Mouse (Mus musculus): ENCODE data around the gene Dusp12. TPM values are rescaled to one million over a fixed set of nuclear protein-coding genes. Genes with fewer than 3 reads are reported as not detected.

Dusp12 gene
- total RNA-seq, 2 experiments from 2014 or later, result 5.4 TPM; not detected in 1

GRCm38 (mm10) chr1:170865406-170865805 lies 19.9 kb downstream of the Dusp12 start:
- no peak for ATAC-seq (replicated peaks; ENCODE audit: low FRiP score, poor library complexity, severe bottlenecking)

GRCm38 (mm10) chr1:170864754-170865153 lies 20.6 kb downstream of the Dusp12 start:
- ATAC-seq (replicated peaks; ENCODE audit: low FRiP score, poor library complexity, severe bottlenecking), result no peak

- ATAC-seq (replicated peaks; ENCODE audit: low FRiP score, poor library complexity, severe bottlenecking), result no peak
Observed at GRCm38 (mm10) chr1:170864234-170864633, 21.1 kb downstream of the Dusp12 start.

GRCm38 (mm10) chr1:170863033-170863432 lies 22.3 kb downstream of the Dusp12 start:
- ATAC-seq (replicated peaks; ENCODE audit: low FRiP score, poor library complexity, severe bottlenecking), result no peak

GRCm38 (mm10) chr1:170862435-170862717 lies 23.0 kb downstream of the Dusp12 start:
- no peak for ATAC-seq (replicated peaks; ENCODE audit: low FRiP score, poor library complexity, severe bottlenecking)

GRCm38 (mm10) chr1:170861671-170862434 lies 23.5 kb downstream of the Dusp12 start:
- no peak for ATAC-seq (replicated peaks; ENCODE audit: low FRiP score, poor library complexity, severe bottlenecking)

- ATAC-seq (replicated peaks; ENCODE audit: low FRiP score, poor library complexity, severe bottlenecking), result no peak
Observed at GRCm38 (mm10) chr1:170858872-170859271, 26.5 kb downstream of the Dusp12 start.

GRCm38 (mm10) chr1:170857369-170857768 lies 28.0 kb downstream of the Dusp12 start:
- ATAC-seq (replicated peaks; ENCODE audit: low FRiP score, poor library complexity, severe bottlenecking), result no peak

GRCm38 (mm10) chr1:170855056-170855760 lies 30.1 kb downstream of the Dusp12 start:
- ATAC-seq (replicated peaks; ENCODE audit: low FRiP score, poor library complexity, severe bottlenecking), result no peak; the same call in 1 of the 2 replicates

- no peak for ATAC-seq (replicated peaks; ENCODE audit: low FRiP score, poor library complexity, severe bottlenecking)
Observed at GRCm38 (mm10) chr1:170853604-170854003, 31.7 kb downstream of the Dusp12 start.

- ATAC-seq (replicated peaks; ENCODE audit: low FRiP score, poor library complexity, severe bottlenecking), result no peak
Observed at GRCm38 (mm10) chr1:170850637-170851624, 34.4 kb downstream of the Dusp12 start.

- ATAC-seq (replicated peaks; ENCODE audit: low FRiP score, poor library complexity, severe bottlenecking), result no peak
Observed at GRCm38 (mm10) chr1:170850007-170850406, 35.3 kb downstream of the Dusp12 start.

- peak; percentile 42; the same call in 1 of the 2 replicates for ATAC-seq (replicated peaks; ENCODE audit: low FRiP score, poor library complexity, severe bottlenecking)
Observed at GRCm38 (mm10) chr1:170845448-170846307, 39.7 kb downstream of the Dusp12 start.

- ATAC-seq (replicated peaks; ENCODE audit: low FRiP score, poor library complexity, severe bottlenecking), result peak; percentile 67
Observed at GRCm38 (mm10) chr1:170844380-170844779, 41.0 kb downstream of the Dusp12 start.

- ATAC-seq (replicated peaks; ENCODE audit: low FRiP score, poor library complexity, severe bottlenecking), result no peak
Observed at GRCm38 (mm10) chr1:170839685-170840084, 45.7 kb downstream of the Dusp12 start.

GRCm38 (mm10) chr1:170834756-170835155 lies 50.6 kb downstream of the Dusp12 start:
- ATAC-seq (replicated peaks; ENCODE audit: low FRiP score, poor library complexity, severe bottlenecking), result no peak

- ATAC-seq (replicated peaks; ENCODE audit: low FRiP score, poor library complexity, severe bottlenecking), result no peak
Observed at GRCm38 (mm10) chr1:170829781-170830180, 55.6 kb downstream of the Dusp12 start.

- no peak for ATAC-seq (replicated peaks; ENCODE audit: low FRiP score, poor library complexity, severe bottlenecking)
Observed at GRCm38 (mm10) chr1:170829344-170829743, 56.0 kb downstream of the Dusp12 start.
